ENCODE assay signal across 14 mouse cellular contexts in genomic region chr14:14353740-14354510, GRCm38 (mm10). TPM values are rescaled to one million over a fixed set of nuclear protein-coding genes. Genes with fewer than 3 reads are reported as not detected.
DNase-seq lines count a peak whose midpoint lies in the region; ATAC-seq and TF ChIP-seq lines count a peak whose summit lies in the region.
"Had no signal": no experiment of that assay in that cellular context is flagged by ENCODE, and none has a peak within 500 bp of the region (broad histone marks: within the 10 kb centered on the region; RNA-seq: fewer than 3 reads in every experiment).

No protein-coding gene starts in this region.

- TF ChIP-seq CTCF in CH12.LX (conservative IDR thresholded peaks at IDR 0.05 in 1 of 2, IDR thresholded peaks at IDR 0.05 in 1 of 2; ENCODE audit: low read depth in 2 of 2, low read length in 2 of 2), result no peak
- TF ChIP-seq CTCF in cerebellum, adult 2 months (IDR thresholded peaks at IDR 0.05; ENCODE audit: borderline replicate concordance, insufficient read depth, low read depth, low read length), result no peak

- no peak overlapping the region for H3K4me2 ChIP-seq in forebrain, embryonic 12.5 days
- H3K4me2 ChIP-seq in CH12.LX (ENCODE audit: insufficient read depth, low read depth, poor library complexity, severe bottlenecking), result no peak overlapping the region
- H3K4me2 ChIP-seq in forebrain, embryonic 14.5 days (ENCODE audit: low read length), result no peak overlapping the region
- H3K4me2 ChIP-seq in midbrain, embryonic 15.5 days, result no peak overlapping the region
- H3K4me2 ChIP-seq: lung, embryonic 15.5 days had no signal

- no peaks in the 10 kb centered on the region for H3K27me3 ChIP-seq in forebrain, embryonic 12.5 days
- H3K27me3 ChIP-seq in forebrain, embryonic 10.5 days (ENCODE audit: poor library complexity, severe bottlenecking), result no peaks in the 10 kb centered on the region
- no peaks in the 10 kb centered on the region for H3K27me3 ChIP-seq in CH12.LX (replicated peaks)
- H3K27me3 ChIP-seq in forebrain, embryonic 14.5 days (replicated peaks; ENCODE audit: control insufficient read depth, insufficient read depth, low read length), result no peaks in the 10 kb centered on the region
- no peaks in the 10 kb centered on the region for H3K27me3 ChIP-seq in midbrain, embryonic 15.5 days (replicated peaks)
- H3K27me3 ChIP-seq in cerebellum, adult 2 months (ENCODE audit: control insufficient read depth, insufficient read depth, low read length), result no peaks in the 10 kb centered on the region
- H3K27me3 ChIP-seq: lung, embryonic 15.5 days had no signal

- DNase-seq in forebrain, embryonic 10.5 days (ENCODE audit: extremely low spot score, low spot score), result no peak
- peak; percentile 18 for DNase-seq in CH12.LX (ENCODE audit: extremely low read depth)
- DNase-seq in forebrain, embryonic 14.5 days (ENCODE audit: low spot score), result peak; percentile 67
- no peak for DNase-seq in kidney, postnatal 36 days
- no peak for DNase-seq in testis, postnatal 10 days (ENCODE audit: low spot score)
- DNase-seq in cerebellum, adult 2 months, result no peak
- DNase-seq: kidney, postnatal 14 days had no signal

- TF ChIP-seq EP300 in CH12.LX (IDR thresholded peaks at IDR 0.05; ENCODE audit: low read length), result no peak

- H3K36me3 ChIP-seq in forebrain, embryonic 12.5 days (replicated peaks), result no peaks in the 10 kb centered on the region
- H3K36me3 ChIP-seq in forebrain, embryonic 10.5 days (replicated peaks), result peaks cover 23% of the 10 kb centered on the region
- peaks cover 0 to 10% of the 10 kb centered on the region in 2 experiments for H3K36me3 ChIP-seq in CH12.LX (replicated peaks in 1 of 2; ENCODE audit: control insufficient read depth in 1 of 2, insufficient read depth in 1 of 2, low read length in 1 of 2)
- no peaks in the 10 kb centered on the region for H3K36me3 ChIP-seq in forebrain, embryonic 14.5 days (ENCODE audit: control insufficient read depth, insufficient read depth, low read length)
- no peaks in the 10 kb centered on the region for H3K36me3 ChIP-seq in midbrain, embryonic 15.5 days (replicated peaks)

- no peak overlapping the region for H3K9ac ChIP-seq in forebrain, embryonic 12.5 days
- no peak overlapping the region for H3K9ac ChIP-seq in CH12.LX (ENCODE audit: insufficient read depth, low read depth)
- H3K9ac ChIP-seq in forebrain, embryonic 14.5 days (ENCODE audit: low read length), result no peak overlapping the region
- H3K9ac ChIP-seq in midbrain, embryonic 15.5 days, result no peak overlapping the region
- H3K9ac ChIP-seq: lung, embryonic 15.5 days had no signal

- no peak for TF ChIP-seq POLR2A in CH12.LX (IDR thresholded peaks at IDR 0.05; ENCODE audit: low read depth, low read length)
- no peak for TF ChIP-seq POLR2A in cerebellum, adult 2 months (IDR thresholded peaks at IDR 0.05; ENCODE audit: borderline replicate concordance, insufficient read depth, low read length)

- H3K27ac ChIP-seq in forebrain, embryonic 12.5 days, result no peak overlapping the region
- H3K27ac ChIP-seq in forebrain, embryonic 10.5 days, result no peak overlapping the region
- no peak overlapping the region for H3K27ac ChIP-seq in CH12.LX (ENCODE audit: insufficient read depth, low read depth)
- no peak overlapping the region for H3K27ac ChIP-seq in forebrain, embryonic 14.5 days (ENCODE audit: low read depth, low read length)
- H3K27ac ChIP-seq in midbrain, embryonic 15.5 days, result no peak overlapping the region
- H3K27ac ChIP-seq in cerebellum, adult 2 months (ENCODE audit: insufficient read depth, low read length), result no peak overlapping the region
- H3K27ac ChIP-seq: lung, embryonic 15.5 days had no signal

- H3K79me2 ChIP-seq in CH12.LX (replicated peaks; ENCODE audit: control insufficient read depth, extremely low read depth, insufficient read depth, poor library complexity, severe bottlenecking), result no peaks in the 10 kb centered on the region

- peak; percentile 21; the same call in 1 of the 2 replicates for ATAC-seq in forebrain, embryonic 12.5 days (ENCODE audit: low FRiP score)
- ATAC-seq in forebrain, embryonic 14.5 days, result peak; percentile 10; the same call in 1 of the 2 replicates
- ATAC-seq in midbrain, embryonic 15.5 days (replicated peaks), result peak; percentile 11; the same call in 1 of the 2 replicates

- no peaks in the 10 kb centered on the region for H3K4me1 ChIP-seq in forebrain, embryonic 12.5 days
- H3K4me1 ChIP-seq in forebrain, embryonic 10.5 days, result no peaks in the 10 kb centered on the region
- no peaks in the 10 kb centered on the region for H3K4me1 ChIP-seq in CH12.LX (ENCODE audit: control insufficient read depth in 1 of 2, insufficient read depth in 2 of 2)
- H3K4me1 ChIP-seq in forebrain, embryonic 14.5 days (ENCODE audit: control insufficient read depth, insufficient read depth, low read length), result no peaks in the 10 kb centered on the region
- no peaks in the 10 kb centered on the region for H3K4me1 ChIP-seq in midbrain, embryonic 15.5 days
- no peaks in the 10 kb centered on the region for H3K4me1 ChIP-seq in cerebellum, adult 2 months (ENCODE audit: control insufficient read depth, insufficient read depth, low read length)
- H3K4me1 ChIP-seq: lung, embryonic 15.5 days had no signal

- peaks cover 52% of the 10 kb centered on the region for H3K9me3 ChIP-seq in forebrain, embryonic 12.5 days
- peaks cover 74% of the 10 kb centered on the region for H3K9me3 ChIP-seq in forebrain, embryonic 10.5 days
- peaks cover 63% of the 10 kb centered on the region for H3K9me3 ChIP-seq in CH12.LX (replicated peaks; ENCODE audit: low read length)
- peaks cover 33% of the 10 kb centered on the region for H3K9me3 ChIP-seq in forebrain, embryonic 14.5 days (replicated peaks; ENCODE audit: control insufficient read depth, low read length)
- peaks cover 7% of the 10 kb centered on the region; the same call in 1 of the 2 replicates for H3K9me3 ChIP-seq in midbrain, embryonic 15.5 days

- TF ChIP-seq RAD21 in CH12.LX (IDR thresholded peaks at IDR 0.05; ENCODE audit: low read depth, low read length), result no peak

- no peak overlapping the region for H3K4me3 ChIP-seq in forebrain, embryonic 12.5 days (replicated peaks)
- H3K4me3 ChIP-seq in forebrain, embryonic 10.5 days, result no peak overlapping the region
- H3K4me3 ChIP-seq in CH12.LX (replicated peaks in 1 of 3; ENCODE audit: low read depth in 2 of 3, low read length in 2 of 3, poor library complexity in 1 of 3), result no peak overlapping the region
- H3K4me3 ChIP-seq in forebrain, embryonic 14.5 days (ENCODE audit: low read depth, low read length), result no peak overlapping the region
- H3K4me3 ChIP-seq in midbrain, embryonic 15.5 days, result no peak overlapping the region
- no peak overlapping the region for H3K4me3 ChIP-seq in cerebellum, adult 2 months (replicated peaks; ENCODE audit: insufficient read depth, low read depth, low read length)
- H3K4me3 ChIP-seq: lung, embryonic 15.5 days had no signal

- in situ Hi-C loops in CH12.LX (cut with MboI; ENCODE audit: low pct_ligation_motif_present, low pct_unique_long_range_greater_than_20kb, low sequenced_read_pairs), result no loop called here

- dilution Hi-C loops in CH12.LX (cut with MboI; ENCODE audit: extremely low pct_ligation_motif_present, extremely low pct_unique_long_range_greater_than_20kb, low sequenced_read_pairs), result no loop called here

- WGBS in forebrain, embryonic 12.5 days, result 88% methylated on average over 8 of the region's 8 CpGs
- WGBS in forebrain, embryonic 10.5 days, result 95% methylated on average over 8 of the region's 8 CpGs
- WGBS in forebrain, embryonic 14.5 days, result 83% methylated on average over 8 of the region's 8 CpGs
- WGBS in midbrain, embryonic 15.5 days, result 84% methylated on average over 8 of the region's 8 CpGs
- WGBS in cerebellum, adult 2 months, result 39% methylated on average over 8 of the region's 8 CpGs

TF ChIP-seq in CH12.LX, 34 proteins besides CTCF, POLR2A, EP300 and RAD21 (continues in another document):
- no peak for TF ChIP-seq TCF12 (IDR thresholded peaks at IDR 0.05; ENCODE audit: low read depth, low read length)
- no peak for TF ChIP-seq ZMIZ1 (IDR thresholded peaks at IDR 0.05; ENCODE audit: low read depth, low read length)
- no peak for TF ChIP-seq SMC3 (IDR thresholded peaks at IDR 0.05; ENCODE audit: low read depth, low read length)
- no peak for TF ChIP-seq ZC3H11A (IDR thresholded peaks at IDR 0.05; ENCODE audit: low read depth, low read length)
- TF ChIP-seq GABPA (IDR thresholded peaks at IDR 0.05; ENCODE audit: insufficient replicate concordance, low read depth, low read length), result no peak
- no peak for TF ChIP-seq HCFC1 (IDR thresholded peaks at IDR 0.05; ENCODE audit: low read depth, low read length)

RNA-seq across cellular contexts. Expression of gene Il3ra, which starts 7.8 kb away (rescaled TPM):
- 1.4 TPM in 2 replicates for polyA plus RNA-seq in forebrain, embryonic 12.5 days (2016; fragmentation: Nextera tagmentation; extraction: Ambion mirVana)
- polyA plus RNA-seq in forebrain, embryonic 10.5 days (2016; fragmentation: Nextera tagmentation; extraction: Ambion mirVana), result 1.6 and 2.2 TPM in 2 replicates
- 0.64 and 0.76 TPM in 2 replicates for total RNA-seq in CH12.LX (2012; rRNA removed)
- 0.89 and 1.3 TPM in 2 replicates for total RNA-seq in CH12.LX (2014; rRNA removed)
- polyA plus RNA-seq in CH12.LX (2012; ENCODE audit: insufficient read length, low read depth), result 2.6 and 4.8 TPM in 2 replicates
- 1.5 and 1.9 TPM in 2 replicates for polyA plus RNA-seq in forebrain, embryonic 14.5 days (2014; fragmentation: Nextera tagmentation; extraction: Ambion mirVana)
- polyA plus RNA-seq in midbrain, embryonic 15.5 days (2015; fragmentation: Nextera tagmentation; extraction: Ambion mirVana), result 2.1 and 4.0 TPM in 2 replicates
- 4.2 and 6.2 TPM in 2 replicates for polyA plus RNA-seq in cerebellum, adult 2 months (2012; rRNA removed)

RNA-seq across cellular contexts. Expression of gene Olfr31, which starts 31.3 kb away (rescaled TPM):
- not detected in 2 replicates for polyA plus RNA-seq in forebrain, embryonic 12.5 days (2016; fragmentation: Nextera tagmentation; extraction: Ambion mirVana)
- not detected in 2 replicates for polyA plus RNA-seq in forebrain, embryonic 10.5 days (2016; fragmentation: Nextera tagmentation; extraction: Ambion mirVana)
- total RNA-seq in CH12.LX (2012; rRNA removed), result not detected in 2 replicates
- not detected in 2 replicates for total RNA-seq in CH12.LX (2014; rRNA removed)
- polyA plus RNA-seq in CH12.LX (2012; ENCODE audit: insufficient read length, low read depth), result 0.09 TPM in 1 of 2 replicates, not detected in the other
- not detected in 2 replicates for polyA plus RNA-seq in forebrain, embryonic 14.5 days (2014; fragmentation: Nextera tagmentation; extraction: Ambion mirVana)
- 0.04 and 0.12 TPM in 2 replicates for polyA plus RNA-seq in midbrain, embryonic 15.5 days (2015; fragmentation: Nextera tagmentation; extraction: Ambion mirVana)
- 0.26 and 0.73 TPM in 2 replicates for polyA plus RNA-seq in cerebellum, adult 2 months (2012; rRNA removed)
- total RNA-seq: gastrocnemius, adult 8-10 months; left cerebral cortex, postnatal 10 days had no signal
- polyA plus RNA-seq: cortical plate, adult 2 months; heart, embryonic 16.5 days; lung, embryonic 15.5 days had no signal

RNA-seq across cellular contexts. Expression of gene Olfr721-ps1, which starts 47.2 kb away (rescaled TPM):
- polyA plus RNA-seq in forebrain, embryonic 12.5 days (2016; fragmentation: Nextera tagmentation; extraction: Ambion mirVana), result not detected in 2 replicates
- not detected in 2 replicates for polyA plus RNA-seq in forebrain, embryonic 10.5 days (2016; fragmentation: Nextera tagmentation; extraction: Ambion mirVana)
- total RNA-seq in CH12.LX (2012; rRNA removed), result not detected in 2 replicates
- total RNA-seq in CH12.LX (2014; rRNA removed), result not detected in 2 replicates
- polyA plus RNA-seq in CH12.LX (2012; ENCODE audit: insufficient read length, low read depth), result not detected in 2 replicates
- polyA plus RNA-seq in forebrain, embryonic 14.5 days (2014; fragmentation: Nextera tagmentation; extraction: Ambion mirVana), result not detected in 2 replicates
- polyA plus RNA-seq in midbrain, embryonic 15.5 days (2015; fragmentation: Nextera tagmentation; extraction: Ambion mirVana), result not detected in 2 replicates
- not detected in 2 replicates for polyA plus RNA-seq in cerebellum, adult 2 months (2012; rRNA removed)
- total RNA-seq: gastrocnemius, adult 8-10 months; left cerebral cortex, postnatal 10 days had no signal
- polyA plus RNA-seq: cortical plate, adult 2 months; heart, embryonic 16.5 days; lung, embryonic 15.5 days had no signal

Comparison
In these comparisons a context has a peak if more than half of its experiments do, and no peak if none do; other contexts are left out.
1. DNase-seq: peak in CH12.LX (single experiment) and forebrain, embryonic 14.5 days (single experiment); none in forebrain, embryonic 10.5 days (single experiment), kidney, postnatal 36 days (0 of 2), testis, postnatal 10 days (single experiment) and cerebellum, adult 2 months (0 of 2).
2. Peak in every context shown above with its lines, with median percentiles within 50 percentile points of each other: ATAC-seq.